Mouse (Mus musculus) cortical plate, adult 2 months (tissue): ENCODE measurements at regions not wholly inside any gene's neighbourhood (a gene's known extent, or its start where the extent isn't known, plus 50 kb on each side); places are given as distances from the start of the nearest gene placed in this dataset.
"Not testable (repeated sequence)": the region's sequence is repeated elsewhere in the genome, so short reads cannot be mapped to it uniquely, and the experiment has no call there.

Experiments used
- CTCF ChIP-seq: fragments of 200-500 bp; IDR thresholded peaks from 2 replicates; pipeline ENCODE4 v1.5.1; 2011; ENCODE audit warnings: mild to moderate bottlenecking, control low read depth, low read length; ENCODE audit not compliant: insufficient read depth; ENCODE audit errors: extremely low read depth
- POLR2A ChIP-seq: fragments of 200-500 bp; IDR thresholded peaks from 2 replicates; pipeline ENCODE4 v1.6.1; 2011; ENCODE audit warnings: mild to moderate bottlenecking, low read length, control low read depth; ENCODE audit not compliant: insufficient read depth; ENCODE audit errors: extremely low read depth

GRCm38 (mm10) chr6:37787858-37788257, 82.8 kb upstream of the Trim24 start:
- not testable (repeated sequence) for TF ChIP-seq CTCF, POLR2A
